Comparison of ENCODE assay signal across 16 mouse cellular contexts in the genomic region with DNA sequence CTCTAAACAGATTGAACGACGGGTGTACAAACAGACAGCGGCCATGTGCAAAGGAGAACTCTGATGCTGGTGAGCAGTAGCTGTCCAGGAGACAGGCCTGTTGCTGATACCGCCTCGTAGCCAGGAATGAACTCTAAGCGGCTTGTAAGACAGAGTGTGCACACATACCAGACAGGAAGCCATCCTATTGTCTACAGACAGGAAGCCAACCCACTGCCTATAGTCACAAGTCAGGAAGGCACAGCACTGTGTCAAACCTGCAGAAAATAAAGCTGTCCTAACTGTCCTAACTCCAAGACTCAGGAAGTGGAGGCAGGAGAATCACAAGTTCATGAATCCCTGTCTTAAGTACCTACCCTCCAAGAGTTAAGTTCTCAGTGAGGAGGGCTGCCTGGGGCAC. TPM values are rescaled to one million over a fixed set of nuclear protein-coding genes. Genes with fewer than 3 reads are reported as not detected.
"Had no signal": no experiment of that assay in that cellular context is flagged by ENCODE, and none has a peak within 500 bp of the region (broad histone marks: within the 10 kb centered on the region; RNA-seq: fewer than 3 reads in every experiment).

No protein-coding gene starts in this region.

- H3K4me2 ChIP-seq: intestine, embryonic 15.5 days; limb, embryonic 12.5 days; midbrain, embryonic 11.5 days; midbrain, embryonic 15.5 days; neural tube, embryonic 12.5 days had no signal

- H3K27ac ChIP-seq: intestine, embryonic 15.5 days; layer of hippocampus, adult 2 months; limb, embryonic 12.5 days; macrophage; midbrain, embryonic 15.5 days; neural tube, embryonic 12.5 days; stomach, postnatal 0 days had no signal

- H3K4me3 ChIP-seq: intestine, embryonic 15.5 days; layer of hippocampus, adult 2 months; limb, embryonic 12.5 days; megakaryocyte, embryonic 14.5 days; midbrain, embryonic 15.5 days; neural tube, embryonic 12.5 days had no signal

- ATAC-seq: intestine, embryonic 15.5 days; midbrain, embryonic 15.5 days had no signal

- DNase-seq: kidney, adult 9 months; kidney, postnatal 4 days; thymus, postnatal 4 days had no signal

- H3K9ac ChIP-seq: intestine, embryonic 15.5 days; limb, embryonic 12.5 days; midbrain, embryonic 15.5 days; neural tube, embryonic 12.5 days had no signal

- H3K9me3 ChIP-seq: intestine, embryonic 15.5 days; limb, embryonic 12.5 days; megakaryocyte, embryonic 14.5 days; midbrain, embryonic 15.5 days; neural tube, embryonic 12.5 days had no signal

- H3K27me3 ChIP-seq: intestine, embryonic 15.5 days; midbrain, embryonic 15.5 days had no signal

- H3K36me3 ChIP-seq: intestine, embryonic 15.5 days; limb, embryonic 12.5 days; midbrain, embryonic 15.5 days; neural tube, embryonic 12.5 days had no signal

RNA-seq across cellular contexts. Expression of a gene that starts 47.1 kb away (rescaled TPM):
- total RNA-seq: layer of hippocampus, adult 2 months; left cerebral cortex, postnatal 36 days; liver, adult 2 months; neutrophil, adult 5-6 weeks had no signal
- polyA plus RNA-seq: limb, embryonic 12.5 days; liver, embryonic 16.5 days; macrophage; stomach, postnatal 0 days had no signal
